Mouse (Mus musculus): ENCODE measurements around the gene Tbcel.

GRCm38 (mm10) chr9:42399829-42400228 lies 107.8 kb downstream of the Tbcel start, which contains the start of gene Tecta:
- no peak for TF ChIP-seq CTCF (IDR thresholded peaks at IDR 0.05; ENCODE audit: low read depth, low read length)
- TF ChIP-seq POLR2A (IDR thresholded peaks at IDR 0.05; ENCODE audit: borderline replicate concordance, low read depth, low read length): no peak
